Mouse (Mus musculus) CH12.LX (cell line): ENCODE measurements around the gene Lrrc4. TPM values are rescaled to one million over a fixed set of nuclear protein-coding genes. Genes with fewer than 3 reads are reported as not detected.

Experiments used
- DNase-seq: peaks from one replicate; pipeline ENCODE4 v3.0.0-alpha.2; 2013; ENCODE audit errors: extremely low read depth
- H3K27ac ChIP-seq: 2 replicates; pipeline ENCODE4 v1.5.1; 2012; ENCODE audit warnings: low read depth, mild to moderate bottlenecking, control low read depth, moderate library complexity; ENCODE audit not compliant: insufficient read depth
- H3K27me3 ChIP-seq: replicated peaks from 2 replicates; pipeline ENCODE3; 2012; ENCODE audit warnings: inconsistent platforms
- H3K36me3 ChIP-seq, 2 experiments: replicated peaks in 1 of 2; 2 replicates each; pipeline versions ENCODE3 to v1.6.1; 2012; ENCODE audit warnings: inconsistent platforms in 1 of 2, low read length in 1 of 2, mild to moderate bottlenecking in 1 of 2, mixed read lengths in 1 of 2, moderate library complexity in 1 of 2; ENCODE audit not compliant: control insufficient read depth in 1 of 2, insufficient read depth in 1 of 2
- H3K4me1 ChIP-seq, 2 experiments: 2 replicates each; pipeline ENCODE4 v1.6.1; 2012; ENCODE audit warnings: inconsistent platforms in 1 of 2, moderate library complexity in 1 of 2; ENCODE audit not compliant: insufficient read depth in 2 of 2, control insufficient read depth in 1 of 2
- H3K4me2 ChIP-seq: 2 replicates; pipeline ENCODE4 v1.6.1; 2012; ENCODE audit warnings: low read depth, mild to moderate bottlenecking, control low read depth; ENCODE audit not compliant: poor library complexity, insufficient read depth, severe bottlenecking
- H3K4me3 ChIP-seq, 3 experiments: fragments of 150-350 bp in 1 of 3; sonication (generic) in 1 of 3; replicated peaks in 1 of 3; 2 replicates each; pipeline versions ENCODE3 to v1.5.1; 2011 to 2012; ENCODE audit warnings: low read depth in 2 of 3, low read length in 2 of 3, mild to moderate bottlenecking in 2 of 3, moderate library complexity in 2 of 3, control low read depth in 1 of 3, improper control_type of control experiment in 1 of 3, inconsistent platforms in 1 of 3, mixed read lengths in 1 of 3; ENCODE audit not compliant: poor library complexity in 1 of 3
- H3K79me2 ChIP-seq: replicated peaks from 2 replicates; pipeline ENCODE4 v1.6.1; 2012; ENCODE audit warnings: mild to moderate bottlenecking, moderate library complexity; ENCODE audit not compliant: control insufficient read depth, poor library complexity, insufficient read depth, severe bottlenecking; ENCODE audit errors: extremely low read depth
- H3K9ac ChIP-seq: 2 replicates; pipeline ENCODE4 v1.6.1; 2012; ENCODE audit warnings: low read depth, mild to moderate bottlenecking, control low read depth, moderate library complexity; ENCODE audit not compliant: insufficient read depth
- H3K9me3 ChIP-seq: replicated peaks from 2 replicates; pipeline ENCODE3; 2012; ENCODE audit warnings: low read length, inconsistent platforms, mixed read lengths
- BHLHE40 ChIP-seq: IDR thresholded peaks from 2 replicates; pipeline ENCODE4 v1.6.1; 2011; ENCODE audit warnings: mild to moderate bottlenecking, low read depth, low read length, improper control_type of control experiment
- CHD1 ChIP-seq: IDR thresholded peaks from 2 replicates; pipeline ENCODE4 v1.6.1; 2012; ENCODE audit warnings: low read depth, low read length, improper control_type of control experiment, inconsistent platforms
- CHD2 ChIP-seq: IDR thresholded peaks from 2 replicates; pipeline ENCODE4 v1.6.1; 2011; ENCODE audit warnings: low read length, improper control_type of control experiment
- E2F4 ChIP-seq: IDR thresholded peaks from 2 replicates; pipeline ENCODE4 v1.6.1; 2011; ENCODE audit warnings: low read depth, low read length, improper control_type of control experiment; ENCODE audit not compliant: insufficient replicate concordance
- EP300 ChIP-seq: IDR thresholded peaks from 2 replicates; pipeline ENCODE4 v1.6.1; 2011; ENCODE audit warnings: low read length, improper control_type of control experiment
- IRF4 ChIP-seq: IDR thresholded peaks from 2 replicates; pipeline ENCODE4 v1.6.1; 2014; ENCODE audit warnings: low read depth, mild to moderate bottlenecking, inconsistent platforms, low read length, improper control_type of control experiment
- JUN ChIP-seq: IDR thresholded peaks from 2 replicates; pipeline ENCODE4 v1.6.1; 2011; ENCODE audit warnings: low read depth, mild to moderate bottlenecking, low read length, improper control_type of control experiment, moderate library complexity; ENCODE audit not compliant: insufficient read depth
- JUND ChIP-seq: conservative IDR thresholded peaks from 2 replicates; pipeline ENCODE4 v1.6.1; 2011; ENCODE audit warnings: low read depth, low read length, improper control_type of control experiment
- KAT2A ChIP-seq: IDR thresholded peaks from 2 replicates; pipeline ENCODE4 v1.6.1; 2012; ENCODE audit warnings: low read length, improper control_type of control experiment, inconsistent platforms; ENCODE audit not compliant: insufficient replicate concordance
- MEF2A ChIP-seq: IDR thresholded peaks from 2 replicates; pipeline ENCODE4 v1.6.1; 2014; ENCODE audit warnings: low read depth, mild to moderate bottlenecking, inconsistent platforms, low read length, improper control_type of control experiment, borderline replicate concordance
- MXI1 ChIP-seq: IDR thresholded peaks from 2 replicates; pipeline ENCODE4 v1.6.1; 2011; ENCODE audit warnings: mild to moderate bottlenecking, low read depth, low read length, improper control_type of control experiment
- NRF1 ChIP-seq: IDR thresholded peaks from 2 replicates; pipeline ENCODE4 v1.6.1; 2014; ENCODE audit warnings: low read depth, mild to moderate bottlenecking, inconsistent platforms, low read length, improper control_type of control experiment, moderate library complexity
- PAX5 ChIP-seq: IDR thresholded peaks from 2 replicates; pipeline ENCODE4 v1.6.1; 2012; ENCODE audit warnings: low read length, inconsistent platforms, mixed read lengths
- POLR2A ChIP-seq: IDR thresholded peaks from 2 replicates; pipeline ENCODE4 v1.6.1; 2011; ENCODE audit warnings: low read depth, mild to moderate bottlenecking, improper control_type of control experiment, low read length
- POLR2AphosphoS2 ChIP-seq: IDR thresholded peaks from 2 replicates; pipeline ENCODE4 v1.6.1; 2011; ENCODE audit warnings: low read depth, low read length, improper control_type of control experiment
- RCOR1 ChIP-seq: conservative IDR thresholded peaks from 2 replicates; pipeline ENCODE4 v1.6.1; 2012; ENCODE audit warnings: low read depth, mild to moderate bottlenecking, inconsistent platforms, low read length, improper control_type of control experiment
- SIN3A ChIP-seq: IDR thresholded peaks from 2 replicates; pipeline ENCODE4 v1.6.1; 2012; ENCODE audit warnings: low read length, improper control_type of control experiment, inconsistent platforms
- TBP ChIP-seq: conservative IDR thresholded peaks from 2 replicates; pipeline ENCODE4 v1.6.1; 2011; ENCODE audit warnings: low read depth, low read length, improper control_type of control experiment
- TCF12 ChIP-seq: IDR thresholded peaks from 2 replicates; pipeline ENCODE4 v1.6.1; 2014; ENCODE audit warnings: low read depth, mild to moderate bottlenecking, inconsistent platforms, low read length, improper control_type of control experiment
- UBTF ChIP-seq: IDR thresholded peaks from 2 replicates; pipeline ENCODE4 v1.6.1; 2012; ENCODE audit warnings: low read depth, mild to moderate bottlenecking, inconsistent platforms, low read length, improper control_type of control experiment, moderate library complexity
- ZC3H11A ChIP-seq: IDR thresholded peaks from 2 replicates; pipeline ENCODE4 v1.6.1; 2012; ENCODE audit warnings: low read depth, mild to moderate bottlenecking, inconsistent platforms, low read length, improper control_type of control experiment
- dilution Hi-C: fragments of 300-500 bp; cut with MboI; formaldehyde crosslinking; loops from 2 replicates; pipeline ENCODE4 v1.14.3; 2020; ENCODE audit warnings: low sequenced_read_pairs; ENCODE audit not compliant: extremely low pct_unique_long_range_greater_than_20kb, extremely low pct_ligation_motif_present
- in situ Hi-C: fragments of 300-500 bp; cut with MboI; formaldehyde crosslinking; loops from 3 replicates; pipeline ENCODE4 v1.14.3; 2019; ENCODE audit warnings: low sequenced_read_pairs, low pct_ligation_motif_present, low pct_unique_long_range_greater_than_20kb, mixed read lengths
- polyA plus RNA-seq: library from polyadenylated mRNA; unstranded; fragments of >175 nt; gene quantifications from 2 replicates; pipeline ENCODE4 v1.2.1, GENCODE M21; 2012; ENCODE audit warnings: low read depth; ENCODE audit not compliant: insufficient read length
- total RNA-seq, 2 experiments: library from RNA; depleted of rRNA; stranded (reverse); fragments of 300-350 nt in 1 of 2; fragments of >200 nt in 1 of 2; gene quantifications; 2 replicates each; pipeline ENCODE4 v1.2.3; 2012 to 2014

The Lrrc4 gene
- total and polyA plus RNA-seq, 3 experiments: 0.09 to 0.55 TPM; not detected in 1

DNA sequence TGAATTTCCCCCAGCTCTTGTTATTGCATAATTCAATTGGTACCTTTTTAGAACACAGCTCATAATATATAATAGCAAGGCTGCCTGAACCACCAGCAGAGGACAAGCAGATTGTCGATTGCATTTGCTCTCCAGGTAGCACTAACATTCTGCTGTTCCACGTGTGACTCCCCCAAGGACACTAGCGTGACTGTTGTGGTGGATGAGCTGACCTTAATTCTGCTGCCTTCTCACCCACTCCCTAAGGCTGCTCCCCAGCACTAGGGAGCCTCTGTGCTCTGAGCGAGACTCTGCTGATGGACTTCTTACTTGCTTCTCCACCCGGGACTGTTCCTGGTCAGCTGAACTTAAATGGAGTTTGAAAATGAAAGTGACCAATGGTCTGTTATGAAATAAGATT is 26.8 kb downstream of the Lrrc4 start:
- Histone ChIP-seq H3K27ac (no peak overlapping the region), H3K9ac (no peak overlapping the region), H3K4me1 (peaks cover 0 to 18% of the 10 kb centered on the region in 2 experiments; a peak in 1 of 4 replicates), H3K79me2 (no peaks in the 10 kb centered on the region), H3K36me3 (peaks cover 21 to 91% of the 10 kb centered on the region in 2 experiments), H3K9me3 (no peaks in the 10 kb centered on the region), H3K27me3 (no peaks in the 10 kb centered on the region), H3K4me2 (no peak overlapping the region), H3K4me3 (no peak overlapping the region)
- dilution Hi-C loops: no loop called here
- in situ Hi-C loops: no loop called here
- DNase-seq: no peak
- no peak for TF ChIP-seq MXI1
- TF ChIP-seq RCOR1: no peak
- no peak for TF ChIP-seq NRF1
- TF ChIP-seq BHLHE40: no peak
- no peak for TF ChIP-seq JUN
- no peak for TF ChIP-seq SIN3A
- TF ChIP-seq JUND: no peak
- TF ChIP-seq ZC3H11A: no peak
- TF ChIP-seq PAX5: no peak
- no peak for TF ChIP-seq TCF12
- TF ChIP-seq IRF4: no peak
- no peak for TF ChIP-seq UBTF
- no peak for TF ChIP-seq E2F4
- TF ChIP-seq POLR2AphosphoS2: no peak
- TF ChIP-seq CHD1: no peak
- no peak for TF ChIP-seq EP300
- TF ChIP-seq POLR2A: no peak
- TF ChIP-seq CHD2: no peak
- no peak for TF ChIP-seq MEF2A

DNA sequence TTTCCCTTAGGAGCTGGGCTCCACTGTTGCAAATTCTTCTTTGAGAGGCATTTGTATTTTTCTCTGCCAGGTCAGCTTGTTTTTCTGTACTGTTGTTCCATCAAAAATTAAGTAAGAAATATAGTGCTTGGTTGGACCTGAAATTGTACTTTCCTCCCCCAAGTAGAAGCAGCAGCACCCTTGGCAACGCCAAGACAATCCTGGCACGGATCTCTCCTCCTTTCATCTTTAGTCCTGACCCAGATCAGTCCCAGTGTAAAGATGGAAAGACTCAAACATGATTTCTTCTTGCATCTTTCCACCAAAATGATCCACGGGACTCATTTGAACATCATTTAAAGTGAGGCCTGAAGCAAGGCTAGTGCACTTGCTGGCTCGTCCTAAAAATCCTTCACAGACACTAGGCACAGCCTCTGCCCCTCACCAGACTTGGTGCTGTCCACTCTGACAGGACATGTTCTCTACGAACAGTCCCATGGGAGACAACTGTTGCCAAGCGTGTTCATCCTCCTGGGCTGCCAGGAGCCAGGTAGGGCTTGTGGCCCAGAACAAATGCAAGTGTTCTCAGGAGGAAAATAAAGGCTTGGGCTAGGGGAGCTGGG is 27.8 kb downstream of the Lrrc4 start:
- no peaks in the 10 kb centered on the region for H3K79me2 ChIP-seq
- TF ChIP-seq TBP (no peak), IRF4 (no peak), KAT2A (no peak), TCF12 (no peak)
- TF ChIP-seq, all 38 proteins: peak for 0
- dilution Hi-C loops: no loop called here
- no peak overlapping the region for H3K9ac ChIP-seq
- in situ Hi-C loops: no loop called here
- H3K4me2 ChIP-seq: no peak overlapping the region
- H3K27ac ChIP-seq: no peak overlapping the region
- H3K36me3 ChIP-seq: peaks cover 28 to 92% of the 10 kb centered on the region in 2 experiments
- DNase-seq: no peak
- H3K4me1 ChIP-seq: peaks cover 0 to 10% of the 10 kb centered on the region in 2 experiments; a peak in 1 of 4 replicates
- H3K9me3 ChIP-seq: no peaks in the 10 kb centered on the region
- no peaks in the 10 kb centered on the region for H3K27me3 ChIP-seq
- H3K4me3 ChIP-seq: no peak overlapping the region
